Mouse (Mus musculus) heart, postnatal 25 days (tissue): ENCODE measurements around the gene Rrp1. TPM values are rescaled to one million over a fixed set of nuclear protein-coding genes. Genes with fewer than 3 reads are reported as not detected.

ENCODE experiments used
- DNase-seq: peaks from one replicate; pipeline ENCODE4 v3.0.0; 2022; ENCODE audit warnings: low spot score
- intact Hi-C: fragments of 180-260 bp; cut with DNase I; formaldehyde crosslinking; loops from one replicate; pipeline ENCODE4 v1.15.1; 2025
- total RNA-seq, 2 experiments: library from RNA; stranded (reverse); gene quantifications; 2 replicates each; pipeline ENCODE4 v1.2.3; 2021

Rrp1 gene
- 100 to 1,000 TPM in 1 of 2 experiments, 10 to 100 TPM in 1; 92.7 to 102 TPM for total RNA-seq

- intact Hi-C loops, result loop anchor here (5.0 kb wide), 1 partner anchor 225 kb away; the partner anchor contains the start of gene Pwp2
- peak; percentile 85 for DNase-seq
Observed at GRCm38 (mm10) chr10:78412319-78413151, at the start of gene Rrp1. Gene Rrp1, minus strand, starts transcription at chr10:78413043.

GRCm38 (mm10) chr10:78461767-78462166 is 48.9 kb upstream of the Rrp1 start:
- intact Hi-C loops, result loop anchor here (5.0 kb wide), 1 partner anchor 111 kb away; the partner anchor contains the start of gene Ilvbl
- no peak for DNase-seq

- intact Hi-C loops, result loop anchor here (5.0 kb wide), 1 partner anchor 112 kb away; the partner anchor contains the start of gene Ilvbl
- DNase-seq, result no peak
Observed at GRCm38 (mm10) chr10:78460463-78460862, 47.6 kb upstream of the Rrp1 start.

- peak; percentile 50 for DNase-seq
- intact Hi-C loops, result no loop called here
Observed at GRCm38 (mm10) chr10:78458348-78459111, 45.7 kb upstream of the Rrp1 start.

GRCm38 (mm10) chr10:78457495-78458347 is 44.9 kb upstream of the Rrp1 start:
- peak; percentile 61 for DNase-seq
- intact Hi-C loops, result no loop called here

- no peak for DNase-seq
- intact Hi-C loops, result no loop called here
Observed at GRCm38 (mm10) chr10:78456696-78457095, 43.9 kb upstream of the Rrp1 start.

- no peak for DNase-seq
- intact Hi-C loops, result no loop called here
Observed at GRCm38 (mm10) chr10:78452641-78453040, 39.8 kb upstream of the Rrp1 start.

GRCm38 (mm10) chr10:78450761-78451160 is 37.9 kb upstream of the Rrp1 start:
- intact Hi-C loops, result no loop called here
- DNase-seq, result no peak

- intact Hi-C loops, result no loop called here
Observed at GRCm38 (mm10) chr10:78447396-78447795, 34.6 kb upstream of the Rrp1 start.

GRCm38 (mm10) chr10:78446195-78446594 is 33.4 kb upstream of the Rrp1 start:
- DNase-seq, result no peak
- intact Hi-C loops, result no loop called here

More at GRCm38 (mm10) chr10:78447396-78447795, 34.6 kb upstream of the Rrp1 start:
- no peak for DNase-seq

GRCm38 (mm10) chr10:78442292-78442691 is 29.4 kb upstream of the Rrp1 start:
- no peak for DNase-seq
- intact Hi-C loops, result no loop called here

GRCm38 (mm10) chr10:78441606-78442005 is 28.8 kb upstream of the Rrp1 start:
- no peak for DNase-seq
- intact Hi-C loops, result no loop called here

GRCm38 (mm10) chr10:78440812-78441211 is 28.0 kb upstream of the Rrp1 start:
- intact Hi-C loops, result no loop called here
- DNase-seq, result no peak

- intact Hi-C loops, result loop anchor here (2.0 to 5.0 kb wide), 2 partner anchors 47 to 165 kb away; no protein-coding TSS in a partner anchor
- DNase-seq, result no peak
Observed at GRCm38 (mm10) chr10:78439990-78440389, 27.1 kb upstream of the Rrp1 start.

- intact Hi-C loops, result loop anchor here (2.0 to 5.0 kb wide), 2 partner anchors 48 to 165 kb away; no protein-coding TSS in a partner anchor
- no peak for DNase-seq
Observed at GRCm38 (mm10) chr10:78439550-78439949, 26.7 kb upstream of the Rrp1 start.

GRCm38 (mm10) chr10:78438094-78438493 is 25.3 kb upstream of the Rrp1 start:
- intact Hi-C loops, result loop anchor here (2.0 to 5.0 kb wide), 2 partner anchors 49 to 167 kb away; no protein-coding TSS in a partner anchor
- DNase-seq, result no peak

- no peak for DNase-seq
- intact Hi-C loops, result no loop called here
Observed at GRCm38 (mm10) chr10:78432853-78433252, 20.0 kb upstream of the Rrp1 start.

- intact Hi-C loops, result no loop called here
- no peak for DNase-seq
Observed at GRCm38 (mm10) chr10:78429776-78430175, 16.9 kb upstream of the Rrp1 start.

GRCm38 (mm10) chr10:78429180-78429579 is 16.3 kb upstream of the Rrp1 start:
- DNase-seq, result no peak
- intact Hi-C loops, result no loop called here

- intact Hi-C loops, result no loop called here
- no peak for DNase-seq
Observed at GRCm38 (mm10) chr10:78428070-78428469, 15.2 kb upstream of the Rrp1 start.
